Mouse (Mus musculus) limb, embryonic 14.5 days (tissue): ENCODE results near the gene Ubald2. TPM values are rescaled to one million over a fixed set of nuclear protein-coding genes. Genes with fewer than 3 reads are reported as not detected.

ENCODE experiments used
- ATAC-seq: fragments of 200-750 bp; cut with Nextera tagmentation; 2 replicates; pipeline ENCODE4 v1.8.0; 2017; ENCODE audit warnings: low read depth, moderate number of reproducible peaks, moderate TSS enrichment; ENCODE audit not compliant: low FRiP score
- DNase-seq: peaks from one replicate; pipeline ENCODE4 v3.0.0-alpha.2; 2015; ENCODE audit warnings: low spot score
- H3K27ac ChIP-seq: fragments of 300-500 bp; sonication (generic); replicated peaks from 2 replicates; pipeline ENCODE4 v1.5.1; 2014; ENCODE audit warnings: low read depth, mild to moderate bottlenecking, low read length, moderate library complexity, mixed read lengths
- H3K27me3 ChIP-seq: fragments of 300-500 bp; sonication (generic); 2 replicates; pipeline ENCODE4 v1.6.1; 2014; ENCODE audit warnings: low read length, mixed read lengths; ENCODE audit not compliant: control insufficient read depth, insufficient read depth
- H3K36me3 ChIP-seq: fragments of 300-500 bp; sonication (generic); 2 replicates; pipeline ENCODE4 v1.6.1; 2014; ENCODE audit warnings: mild to moderate bottlenecking, low read length, moderate library complexity, mixed read lengths; ENCODE audit not compliant: control insufficient read depth, insufficient read depth
- H3K4me1 ChIP-seq: fragments of 300-500 bp; sonication (generic); 2 replicates; pipeline ENCODE4 v1.6.1; 2014; ENCODE audit warnings: antibody characterized with exemption, low read length, mixed read lengths; ENCODE audit not compliant: control insufficient read depth, insufficient read depth
- H3K4me2 ChIP-seq: fragments of 300-500 bp; sonication (generic); replicated peaks from 2 replicates; pipeline ENCODE4 v1.6.1; 2014; ENCODE audit warnings: low read depth, mild to moderate bottlenecking, low read length, moderate library complexity; ENCODE audit not compliant: severe bottlenecking
- H3K4me3 ChIP-seq: fragments of 300-500 bp; sonication (generic); replicated peaks from 2 replicates; pipeline ENCODE4 v1.5.1; 2014; ENCODE audit warnings: low read length
- H3K9ac ChIP-seq: fragments of 300-500 bp; sonication (generic); 2 replicates; pipeline ENCODE4 v1.6.1; 2014; ENCODE audit warnings: mild to moderate bottlenecking, low read depth, low read length, moderate library complexity; ENCODE audit not compliant: severe bottlenecking
- H3K9me3 ChIP-seq: fragments of 300-500 bp; sonication (generic); 2 replicates; pipeline ENCODE4 v1.6.1; 2016; ENCODE audit warnings: low read length; ENCODE audit not compliant: control insufficient read depth
- POLR2A ChIP-seq: fragments of 200-500 bp; IDR thresholded peaks from 2 replicates; pipeline ENCODE4 v1.8.0; 2012; ENCODE audit warnings: inconsistent platforms, mild to moderate bottlenecking, moderate library complexity, borderline replicate concordance; ENCODE audit not compliant: insufficient read depth, insufficient read length; ENCODE audit errors: extremely low read depth
- WGBS: fragments of 180-500 bp; shearing (Covaris S2); extraction: QIAGEN DNeasy Blood & Tissue Kit; methylation state at CpG from one replicate; pipeline ENCODE4 v1.1.7; 2014; 5-methylcytosine and 5-hydroxymethylcytosine counted together
- polyA plus RNA-seq, 2 experiments: library from polyadenylated mRNA; depleted of rRNA in 1 of 2; stranded (reverse) in 1 of 2; unstranded in 1 of 2; fragments of >200 nt; fragmentation: Nextera tagmentation in 1 of 2; extraction: Ambion mirVana in 1 of 2; gene quantifications; 2 replicates each; pipeline versions ENCODE4 v1.2.1 to v1.2.3; 2012 to 2014

Gene Ubald2
- polyA plus RNA-seq, 2 experiments: 46.2 to 131 TPM

GRCm38 (mm10) chr11:116477160-116477759, 43.4 kb downstream of the Ubald2 start:
- no peak for DNase-seq
- Histone ChIP-seq H3K4me1 (no peaks in the 10 kb centered on the region), H3K27me3 (no peaks in the 10 kb centered on the region), H3K27ac (no peak overlapping the region), H3K4me2 (no peak overlapping the region), H3K9me3 (no peaks in the 10 kb centered on the region), H3K4me3 (no peak overlapping the region), H3K36me3 (peaks cover 97% of the 10 kb centered on the region), H3K9ac (no peak overlapping the region)
- TF ChIP-seq POLR2A: no peak
- 94% methylated on average over 15 of the region's 15 CpGs for WGBS
- ATAC-seq: no peak

DNA sequence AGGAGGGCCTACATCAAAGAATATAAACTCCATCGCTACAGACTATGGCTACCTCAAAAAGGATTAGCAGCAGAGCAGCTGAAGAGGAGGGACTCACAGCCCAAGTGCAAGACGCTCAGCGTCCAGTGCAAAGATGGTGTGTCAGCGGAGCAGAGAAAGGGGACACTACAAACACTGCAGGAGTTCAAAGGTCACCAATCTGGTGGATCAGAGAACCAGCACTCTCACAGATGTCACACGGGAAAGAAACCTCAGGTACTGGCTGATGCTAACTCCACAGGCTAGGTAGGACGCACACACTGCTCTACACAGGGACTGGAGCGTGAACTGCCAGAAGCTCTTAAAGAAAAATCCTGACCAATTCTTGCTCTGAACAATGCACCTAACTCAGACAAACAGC, 45.1 kb downstream of the Ubald2 start:
- H3K36me3 ChIP-seq: peaks cover 94% of the 10 kb centered on the region
- no peak for TF ChIP-seq POLR2A
- no peaks in the 10 kb centered on the region for H3K27me3 ChIP-seq
- no peak overlapping the region for H3K9ac ChIP-seq
- no peaks in the 10 kb centered on the region for H3K9me3 ChIP-seq
- ATAC-seq (no peak), DNase-seq (no peak)
- no peak overlapping the region for H3K4me2 ChIP-seq
- 76% methylated on average over 7 of the region's 7 CpGs for WGBS
- H3K4me1 ChIP-seq: no peaks in the 10 kb centered on the region
- H3K27ac ChIP-seq: no peak overlapping the region
- no peak overlapping the region for H3K4me3 ChIP-seq

GRCm38 (mm10) chr11:116479832-116480231, 45.9 kb downstream of the Ubald2 start:
- DNase-seq (no peak), ATAC-seq (no peak)
- Histone ChIP-seq H3K4me1 (no peaks in the 10 kb centered on the region), H3K9me3 (no peaks in the 10 kb centered on the region), H3K4me2 (no peak overlapping the region), H3K9ac (no peak overlapping the region), H3K27ac (no peak overlapping the region), H3K27me3 (no peaks in the 10 kb centered on the region), H3K36me3 (peaks cover 96% of the 10 kb centered on the region), H3K4me3 (no peak overlapping the region)
- WGBS: 55% methylated on average over 8 of the region's 8 CpGs
- no peak for TF ChIP-seq POLR2A

DNA sequence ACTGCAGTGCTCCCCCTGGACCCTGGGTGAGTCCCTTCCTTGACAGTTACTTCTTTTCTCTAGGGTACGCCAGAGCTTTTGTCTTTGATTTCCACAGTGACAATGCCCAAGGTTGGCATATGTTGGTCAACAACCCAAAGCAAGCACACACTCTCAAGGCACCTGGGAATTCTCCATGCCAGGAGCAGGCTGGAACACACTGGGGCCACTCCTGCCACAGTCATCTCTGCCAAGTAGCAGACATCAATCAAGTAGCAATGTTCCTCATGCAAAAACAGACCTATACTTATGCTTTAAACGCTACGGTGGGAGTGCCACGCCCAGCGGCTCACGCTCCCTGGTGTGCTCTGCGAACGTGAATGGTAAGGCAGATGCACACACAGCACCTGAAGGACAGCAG, 47.1 kb downstream of the Ubald2 start:
- Histone ChIP-seq H3K27me3 (no peaks in the 10 kb centered on the region), H3K27ac (no peak overlapping the region), H3K4me2 (no peak overlapping the region), H3K9ac (no peak overlapping the region), H3K4me1 (no peaks in the 10 kb centered on the region), H3K36me3 (peaks cover 95% of the 10 kb centered on the region), H3K4me3 (no peak overlapping the region), H3K9me3 (no peaks in the 10 kb centered on the region)
- no peak for TF ChIP-seq POLR2A
- WGBS: 96% methylated on average over 8 of the region's 8 CpGs
- no peak for DNase-seq
- no peak for ATAC-seq

GRCm38 (mm10) chr11:116481776-116482175, 47.9 kb downstream of the Ubald2 start:
- no peaks in the 10 kb centered on the region for H3K27me3 ChIP-seq
- H3K4me1 ChIP-seq: no peaks in the 10 kb centered on the region
- no peak overlapping the region for H3K4me3 ChIP-seq
- TF ChIP-seq POLR2A: no peak
- no peaks in the 10 kb centered on the region for H3K9me3 ChIP-seq
- H3K27ac ChIP-seq: no peak overlapping the region
- no peak overlapping the region for H3K4me2 ChIP-seq
- H3K36me3 ChIP-seq: peaks cover 92% of the 10 kb centered on the region
- no peak overlapping the region for H3K9ac ChIP-seq
- ATAC-seq (no peak), DNase-seq (no peak)
- 90% methylated on average over 7 of the region's 7 CpGs for WGBS
